Mouse (Mus musculus) left cerebral cortex, adult 2 months (tissue): ENCODE data around the gene Zdhhc17. TPM values are rescaled to one million over a fixed set of nuclear protein-coding genes. Genes with fewer than 3 reads are reported as not detected.

Experiments
- DNase-seq, 2 experiments: peaks; one replicate each; pipeline ENCODE4 v3.0.0; 2021 to 2022; ENCODE audit warnings: low spot score in 2 of 2, mixed read lengths in 1 of 2; ENCODE audit errors: extremely low spot score in 1 of 2
- H3K27ac ChIP-seq: fragments of 200-600 bp; 2 replicates; pipeline ENCODE4 v1.8.1; 2022
- H3K4me3 ChIP-seq: fragments of 200-600 bp; 2 replicates; pipeline ENCODE4 v1.8.1; 2022
- CTCF ChIP-seq: fragments of 200-600 bp; IDR thresholded peaks from 2 replicates; pipeline ENCODE4 v1.8.1; 2022; ENCODE audit warnings: antibody characterized with exemption, mild to moderate bottlenecking, moderate library complexity
- intact Hi-C: fragments of 180-260 bp; cut with DNase I; formaldehyde crosslinking; loops from one replicate; pipeline ENCODE4 v1.15.1; 2025
- total RNA-seq, 2 experiments: library from RNA; stranded (reverse); gene quantifications; 2 replicates each; pipeline ENCODE4 v1.2.3; 2021

The Zdhhc17 gene
- total RNA-seq, 2 experiments from 2014 or later, result 113 to 128 TPM

- DNase-seq, result no peak
- intact Hi-C loops, result no loop called here
- Histone ChIP-seq H3K27ac (no peak overlapping the region), H3K4me3 (no peak overlapping the region)
- no peak for TF ChIP-seq CTCF
These were observed 64.0 kb downstream of the Zdhhc17 start for GRCm38 (mm10) chr10:110945966-110946365.

- no peak for TF ChIP-seq CTCF
- Histone ChIP-seq H3K4me3 (no peak overlapping the region), H3K27ac (no peak overlapping the region)
- DNase-seq, result no peak
- intact Hi-C loops, result no loop called here
These were observed 65.8 kb downstream of the Zdhhc17 start for GRCm38 (mm10) chr10:110944175-110944574.

DNA sequence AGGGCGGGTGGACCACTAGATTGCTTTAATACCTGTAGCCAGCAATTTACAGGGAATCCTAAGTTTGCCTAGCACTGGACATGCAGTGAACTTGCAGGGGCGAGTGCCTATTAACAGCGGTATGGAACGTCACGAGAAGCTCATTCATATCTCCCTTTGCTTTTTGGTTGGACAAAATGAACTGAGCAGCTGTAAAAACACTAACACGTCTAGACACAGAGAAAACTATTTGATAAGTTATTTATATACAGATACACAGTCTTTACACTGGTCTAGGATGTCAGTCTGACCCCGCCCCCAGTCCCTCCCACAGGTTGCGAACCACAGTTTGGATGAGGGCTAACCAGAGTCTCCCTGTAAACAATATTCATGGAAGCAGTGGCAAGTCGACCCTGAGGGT, 67.1 kb downstream of the Zdhhc17 start:
- H3K27ac ChIP-seq, result no peak overlapping the region
- intact Hi-C loops, result no loop called here
- no peak for DNase-seq
- no peak overlapping the region for H3K4me3 ChIP-seq
- TF ChIP-seq CTCF, result no peak

DNA sequence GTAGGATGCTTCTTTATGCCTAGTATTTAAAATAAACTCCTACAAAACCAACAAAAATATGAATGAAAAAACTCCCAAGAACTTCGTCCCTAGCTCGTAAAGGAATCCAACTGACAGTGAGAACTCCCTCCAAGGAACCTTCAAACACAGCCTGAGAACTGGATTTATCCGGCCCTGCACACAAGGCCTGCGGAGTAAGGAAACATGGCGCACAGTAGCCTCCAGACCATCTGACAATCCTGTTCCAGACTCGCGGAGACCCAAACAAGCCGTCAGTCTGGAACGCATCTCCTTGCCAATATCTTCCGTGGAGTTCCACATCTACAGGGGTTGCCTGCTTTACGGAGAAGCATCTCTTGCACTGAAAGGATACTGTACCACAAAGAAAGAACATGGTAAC, 68.0 kb downstream of the Zdhhc17 start:
- TF ChIP-seq CTCF, result no peak
- no peak overlapping the region for H3K27ac ChIP-seq
- no peak for DNase-seq
- H3K4me3 ChIP-seq, result no peak overlapping the region
- intact Hi-C loops, result no loop called here

GRCm38 (mm10) chr10:110940740-110941398, 69.1 kb downstream of the Zdhhc17 start:
- no peak overlapping the region for H3K4me3 ChIP-seq
- no peak for DNase-seq
- TF ChIP-seq CTCF, result peak; percentile 1; the same call in 1 of the 2 replicates
- H3K27ac ChIP-seq, result no peak overlapping the region
- intact Hi-C loops, result no loop called here

GRCm38 (mm10) chr10:110939717-110940116, 70.2 kb downstream of the Zdhhc17 start:
- DNase-seq, result no peak
- Histone ChIP-seq H3K4me3 (no peak overlapping the region), H3K27ac (no peak overlapping the region)
- TF ChIP-seq CTCF, result no peak; the same call in 1 of the 2 replicates
- intact Hi-C loops, result loop anchor here (5.0 kb wide), 1 partner anchor 147 kb away; no protein-coding TSS in a partner anchor

DNA sequence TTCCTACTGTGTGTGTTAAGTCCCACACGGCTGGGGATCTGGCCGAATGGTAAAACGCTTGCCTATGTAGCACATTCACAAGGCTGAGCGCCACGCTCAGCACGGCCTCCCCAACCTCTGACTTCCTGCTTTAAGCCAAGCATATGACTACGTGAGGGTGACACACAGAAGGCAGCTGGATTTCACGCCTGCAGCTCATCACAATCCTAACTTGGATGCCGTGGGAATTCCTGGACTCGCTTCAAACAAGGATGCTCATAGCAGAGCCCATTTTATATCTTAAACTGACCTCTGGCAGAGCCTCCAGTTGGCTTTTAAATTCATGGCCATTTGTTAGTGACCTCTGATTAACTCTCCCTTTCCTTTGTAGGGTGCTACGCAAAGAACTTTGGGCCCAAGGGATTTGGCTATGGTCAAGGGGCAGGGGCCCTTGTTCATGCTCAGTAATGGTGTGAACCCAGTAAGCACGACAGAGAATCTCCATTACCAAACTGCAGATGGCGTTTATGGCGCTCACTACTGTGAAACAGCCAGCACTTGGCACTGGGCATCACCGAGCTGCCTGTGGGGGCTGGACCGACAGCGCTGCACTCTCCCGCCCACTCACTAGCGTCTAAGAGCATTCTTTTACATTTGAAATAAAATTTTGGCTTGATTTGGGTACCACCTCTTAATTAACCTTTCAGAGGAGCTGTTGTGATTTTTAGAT, 70.9 kb downstream of the Zdhhc17 start:
- no peak; the same call in 1 of the 2 replicates for TF ChIP-seq CTCF
- intact Hi-C loops, result loop anchor here (5.0 kb wide), 1 partner anchor 147 kb away; no protein-coding TSS in a partner anchor
- peak; percentile 59 to 61 for DNase-seq
- no peak overlapping the region for H3K4me3 ChIP-seq
- peak overlapping the region; percentile 56; the same call in 1 of the 2 replicates for H3K27ac ChIP-seq

DNA sequence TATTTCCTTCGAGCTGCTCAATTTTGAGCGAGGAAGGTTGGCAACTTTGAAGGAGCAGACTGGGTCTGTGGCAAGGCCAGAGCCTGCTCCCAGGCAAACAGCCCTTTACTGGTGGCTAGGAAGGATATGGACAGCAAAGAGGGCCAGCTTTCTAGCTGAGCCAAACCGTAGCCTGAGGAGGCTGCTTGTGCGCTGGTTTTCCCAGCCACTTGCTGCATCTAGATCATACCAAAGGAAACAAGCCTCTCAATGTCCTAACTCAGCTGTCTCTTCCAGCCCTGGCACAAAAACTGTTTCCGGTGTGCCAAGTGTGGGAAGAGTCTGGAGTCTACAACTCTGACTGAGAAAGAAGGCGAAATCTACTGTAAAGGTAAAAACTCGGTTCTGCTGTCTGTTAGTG, 71.6 kb downstream of the Zdhhc17 start:
- no peak for TF ChIP-seq CTCF
- H3K27ac ChIP-seq, result peak overlapping the region; percentile 56; the same call in 1 of the 2 replicates
- H3K4me3 ChIP-seq, result no peak overlapping the region
- intact Hi-C loops, result loop anchor here (5.0 kb wide), 1 partner anchor 146 kb away; no protein-coding TSS in a partner anchor
- DNase-seq, result no peak

GRCm38 (mm10) chr10:110935669-110936068, 74.3 kb downstream of the Zdhhc17 start:
- no peak for DNase-seq
- intact Hi-C loops, result loop anchor here (5.0 kb wide), 1 partner anchor 143 kb away; no protein-coding TSS in a partner anchor

GRCm38 (mm10) chr10:110935081-110935480, 74.9 kb downstream of the Zdhhc17 start:
- no peak for DNase-seq
- no peak overlapping the region for H3K4me3 ChIP-seq
- no peak for TF ChIP-seq CTCF
- no peak overlapping the region for H3K27ac ChIP-seq
- intact Hi-C loops, result loop anchor here (5.0 kb wide), 1 partner anchor 143 kb away; no protein-coding TSS in a partner anchor

More at GRCm38 (mm10) chr10:110935669-110936068, 74.3 kb downstream of the Zdhhc17 start:
- no peak overlapping the region for H3K4me3 ChIP-seq
- TF ChIP-seq CTCF, result no peak; the same call in none of the 2 replicates
- H3K27ac ChIP-seq, result no peak overlapping the region

DNA sequence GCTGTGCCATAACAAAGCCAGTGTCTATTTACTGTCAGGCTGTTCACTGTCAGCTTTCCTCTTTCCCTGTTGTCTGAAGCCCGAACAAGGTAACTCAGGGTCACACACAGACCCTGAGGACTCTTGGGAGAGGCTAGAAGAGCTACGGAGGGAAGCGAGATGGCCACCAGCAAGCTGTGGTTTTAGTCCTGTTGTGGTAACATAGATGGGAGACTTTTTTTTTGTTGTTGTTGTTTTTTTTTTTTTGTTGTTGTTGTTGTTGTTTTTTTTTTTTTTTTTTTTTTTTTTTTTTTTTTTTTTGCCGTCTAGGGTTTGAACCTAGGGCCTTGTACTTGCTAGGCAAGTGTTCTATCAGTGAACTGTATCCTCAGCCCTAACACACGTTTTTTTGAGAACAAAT, 76.4 kb downstream of the Zdhhc17 start:
- no peak overlapping the region for H3K4me3 ChIP-seq
- TF ChIP-seq CTCF, result no peak
- intact Hi-C loops, result no loop called here
- H3K27ac ChIP-seq, result no peak overlapping the region
- DNase-seq, result no peak

DNA sequence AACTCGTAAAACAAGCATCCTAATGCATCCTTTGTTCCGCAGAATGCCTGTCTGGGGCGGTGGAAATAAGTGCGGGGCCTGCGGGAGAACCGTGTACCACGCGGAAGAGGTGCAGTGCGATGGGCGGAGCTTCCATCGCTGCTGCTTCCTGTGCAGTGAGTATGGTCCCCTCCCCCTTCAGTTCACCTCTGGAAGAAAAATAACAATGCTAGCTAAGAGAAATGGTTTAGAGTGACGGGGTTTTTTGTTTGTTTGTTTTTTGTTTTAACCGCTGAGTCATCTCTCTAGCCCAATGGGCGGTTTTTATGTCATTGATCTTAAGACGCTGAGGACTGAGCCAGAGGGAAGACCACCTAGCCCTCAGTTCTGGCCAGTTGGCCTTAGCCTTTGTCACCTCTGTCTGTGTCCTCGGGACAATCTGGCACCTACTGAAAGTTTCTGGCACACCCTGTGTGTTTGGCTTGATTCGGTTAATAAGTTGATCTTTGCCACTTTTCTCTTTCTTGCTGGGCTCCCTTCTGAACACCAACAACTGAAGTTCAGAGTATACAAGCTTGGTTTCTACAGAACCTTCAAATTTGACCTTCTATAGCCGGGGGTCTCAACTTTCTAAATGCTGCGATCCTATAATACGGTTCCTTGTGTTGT, 77.9 kb downstream of the Zdhhc17 start:
- H3K27ac ChIP-seq, result no peak overlapping the region; the same call in 1 of the 2 replicates
- TF ChIP-seq CTCF, result no peak
- intact Hi-C loops, result no loop called here
- H3K4me3 ChIP-seq, result peak overlapping the region; percentile 21
- DNase-seq, result no peak
